12 mouse cellular contexts compared by ENCODE assay signal in the genomic region with DNA sequence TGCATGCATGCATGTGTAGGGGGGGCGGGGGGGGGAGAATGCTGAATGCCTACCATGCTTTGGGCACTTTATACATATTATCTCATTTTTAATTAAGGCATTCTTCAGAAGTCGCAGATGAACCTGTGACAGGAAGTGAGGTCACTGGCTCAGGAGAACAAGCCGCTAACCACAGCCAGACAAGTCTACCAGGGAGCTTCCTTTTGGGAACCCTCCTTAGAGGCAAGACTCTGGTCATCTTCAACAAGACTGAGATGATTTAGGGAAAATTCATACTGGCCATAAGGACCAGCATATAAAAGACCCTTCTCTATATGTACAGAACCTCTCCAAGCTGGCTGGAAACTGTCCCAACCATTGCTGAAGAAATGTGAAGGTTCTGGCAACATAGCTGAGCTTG.
A peak's percentile ranks its signal among the peaks of the same experiment; 100 is the strongest.
DNase-seq lines count a peak whose midpoint lies in the region; ATAC-seq and TF ChIP-seq lines count a peak whose summit lies in the region.
"Had no signal": no experiment of that assay in that cellular context is flagged by ENCODE, and none has a peak within 500 bp of the region (broad histone marks: within the 10 kb centered on the region; RNA-seq: fewer than 3 reads in every experiment).

No protein-coding gene starts in this region.

- intact Hi-C loops in heart, postnatal 14 days (cut with DNase I): no loop called here

- WGBS in heart, postnatal 0 days: 56% methylated on average over 3 of the region's 3 CpGs
- WGBS in thymus, adult 2 months: 1% methylated on average over 3 of the region's 3 CpGs
- WGBS in intestine, embryonic 15.5 days: 58% methylated on average over 3 of the region's 3 CpGs
- WGBS in stomach, postnatal 0 days: 56% methylated on average over 3 of the region's 3 CpGs

- H3K9me3 ChIP-seq in heart, postnatal 0 days (replicated peaks; ENCODE audit: control insufficient read depth, low read length): no peaks in the 10 kb centered on the region
- no peaks in the 10 kb centered on the region for H3K9me3 ChIP-seq in intestine, embryonic 15.5 days
- no peaks in the 10 kb centered on the region for H3K9me3 ChIP-seq in stomach, postnatal 0 days (ENCODE audit: control insufficient read depth, low read length)

- peaks cover 41% of the 10 kb centered on the region for H3K4me1 ChIP-seq in heart, postnatal 0 days (ENCODE audit: control insufficient read depth, insufficient read depth)
- H3K4me1 ChIP-seq in thymus, adult 2 months (replicated peaks; ENCODE audit: control insufficient read depth, insufficient read depth, low read length): peaks cover 44% of the 10 kb centered on the region
- peaks cover 45% of the 10 kb centered on the region for H3K4me1 ChIP-seq in intestine, embryonic 15.5 days (replicated peaks)
- H3K4me1 ChIP-seq in stomach, postnatal 0 days (replicated peaks; ENCODE audit: control insufficient read depth, insufficient read depth): peaks cover 8% of the 10 kb centered on the region

- no peak for TF ChIP-seq EP300 in heart, postnatal 0 days (IDR thresholded peaks at IDR 0.05; ENCODE audit: low read depth)
- TF ChIP-seq EP300 in stomach, postnatal 0 days (optimal IDR thresholded peaks at IDR 0.05): no peak

- no peaks in the 10 kb centered on the region for H3K27me3 ChIP-seq in heart, postnatal 0 days (ENCODE audit: control insufficient read depth, insufficient read depth, low read length)
- H3K27me3 ChIP-seq in thymus, adult 2 months (ENCODE audit: control insufficient read depth, insufficient read depth, low read length): no peaks in the 10 kb centered on the region
- H3K27me3 ChIP-seq in intestine, embryonic 15.5 days (replicated peaks): no peaks in the 10 kb centered on the region
- H3K27me3 ChIP-seq in stomach, postnatal 0 days (ENCODE audit: control insufficient read depth, insufficient read depth, low read length): no peaks in the 10 kb centered on the region
- H3K27me3 ChIP-seq: Patski had no signal

- no peak for TF ChIP-seq CTCF in heart, postnatal 0 days (IDR thresholded peaks at IDR 0.05; ENCODE audit: low read depth)
- no peak for TF ChIP-seq CTCF in thymus, adult 2 months (IDR thresholded peaks at IDR 0.05; ENCODE audit: borderline replicate concordance, control insufficient read depth, extremely low read depth, insufficient read depth, low read length, poor library complexity)
- TF ChIP-seq CTCF in stomach, postnatal 0 days (IDR thresholded peaks at IDR 0.05; ENCODE audit: low read depth): no peak

- H3K27ac ChIP-seq in heart, postnatal 0 days (ENCODE audit: low read depth): peak overlapping the region; percentile 53; the same call in 1 of the 2 replicates
- H3K27ac ChIP-seq in thymus, adult 2 months (ENCODE audit: control insufficient read depth, insufficient read depth, low read length): peak overlapping the region; percentile 96
- peak overlapping the region; percentile 58 for H3K27ac ChIP-seq in intestine, embryonic 15.5 days
- no peak overlapping the region; the same call in 1 of the 2 replicates for H3K27ac ChIP-seq in stomach, postnatal 0 days (replicated peaks)
- H3K27ac ChIP-seq: macrophage had no signal

- DNase-seq in heart, postnatal 0 days (ENCODE audit: low spot score): no peak
- DNase-seq in heart, postnatal 14 days: no peak
- peak; percentile 50 for DNase-seq in thymus, adult 2 months
- no peak for DNase-seq in thymus, postnatal 36 days
- DNase-seq in stomach, postnatal 0 days (ENCODE audit: low spot score): no peak
- DNase-seq in frontal cortex, postnatal 25 days (ENCODE audit: low spot score in 2 of 2): no peak
- no peak for DNase-seq in Muller cell, postnatal 12 days (ENCODE audit: inconsistent ontology term)
- DNase-seq: gastrocnemius, postnatal 10 days; right cerebral cortex, postnatal 4 days had no signal

- no peak overlapping the region for H3K4me3 ChIP-seq in heart, postnatal 0 days (ENCODE audit: low read depth, low read length)
- H3K4me3 ChIP-seq in thymus, adult 2 months (ENCODE audit: control insufficient read depth, insufficient read depth, low read length): peak overlapping the region; percentile 98
- H3K4me3 ChIP-seq in intestine, embryonic 15.5 days (replicated peaks): no peak overlapping the region
- H3K4me3 ChIP-seq in stomach, postnatal 0 days (ENCODE audit: low read depth, low read length): no peak overlapping the region; the same call in 1 of the 2 replicates

- peaks cover 21% of the 10 kb centered on the region for H3K36me3 ChIP-seq in heart, postnatal 0 days (replicated peaks; ENCODE audit: control insufficient read depth, insufficient read depth, low read length)
- H3K36me3 ChIP-seq in thymus, adult 2 months (ENCODE audit: control insufficient read depth, insufficient read depth, low read length): no peaks in the 10 kb centered on the region
- no peaks in the 10 kb centered on the region for H3K36me3 ChIP-seq in intestine, embryonic 15.5 days
- H3K36me3 ChIP-seq in stomach, postnatal 0 days (ENCODE audit: control insufficient read depth, insufficient read depth, low read length): no peaks in the 10 kb centered on the region

- TF ChIP-seq POLR2A in thymus, adult 2 months (IDR thresholded peaks at IDR 0.05; ENCODE audit: control insufficient read depth, extremely low read depth, insufficient read depth, low read length, poor library complexity): no peak

- peak overlapping the region; percentile 47; the same call in 1 of the 2 replicates for H3K4me2 ChIP-seq in heart, postnatal 0 days (ENCODE audit: low read depth, low read length)
- H3K4me2 ChIP-seq in intestine, embryonic 15.5 days (replicated peaks): peak overlapping the region; percentile 62
- peak overlapping the region; percentile 66 for H3K4me2 ChIP-seq in stomach, postnatal 0 days (replicated peaks; ENCODE audit: low read depth)

- H3K9ac ChIP-seq in heart, postnatal 0 days (replicated peaks; ENCODE audit: low read depth, low read length): no peak overlapping the region
- H3K9ac ChIP-seq in intestine, embryonic 15.5 days: no peak overlapping the region
- no peak overlapping the region for H3K9ac ChIP-seq in stomach, postnatal 0 days (ENCODE audit: low read length)

- ATAC-seq in heart, postnatal 0 days (ENCODE audit: insufficient read depth, low read depth): no peak
- ATAC-seq in intestine, embryonic 15.5 days: no peak
- ATAC-seq in stomach, postnatal 0 days (ENCODE audit: low FRiP score, low TSS enrichment): no peak
